Mouse (Mus musculus) lung, adult 2 months (tissue): ENCODE results near the gene Gsto1. TPM values are rescaled to one million over a fixed set of nuclear protein-coding genes. Genes with fewer than 3 reads are reported as not detected.

ENCODE experiments used
- DNase-seq: peaks from one replicate; pipeline ENCODE4 v3.0.0; 2022
- H3K4me1 ChIP-seq: fragments of 200-500 bp; 2 replicates; pipeline ENCODE4 v1.6.1; 2011; ENCODE audit warnings: low read length; ENCODE audit not compliant: control insufficient read depth, insufficient read depth
- H3K4me3 ChIP-seq: fragments of 200-500 bp; replicated peaks from 2 replicates; pipeline ENCODE3; 2011; ENCODE audit warnings: low read depth, mild to moderate bottlenecking, control low read depth, low read length; ENCODE audit errors: extremely low read depth
- CTCF ChIP-seq: fragments of 200-500 bp; IDR thresholded peaks from 2 replicates; pipeline ENCODE4 v1.5.1; 2011; ENCODE audit warnings: mild to moderate bottlenecking, low read length, control low read depth; ENCODE audit not compliant: insufficient read depth
- POLR2A ChIP-seq: fragments of 200-500 bp; IDR thresholded peaks from 2 replicates; pipeline ENCODE4 v1.6.1; 2011; ENCODE audit warnings: low read depth, mild to moderate bottlenecking, control low read depth, low read length, borderline replicate concordance; ENCODE audit errors: extremely low read depth
- WGBS: fragments of 180-500 bp; shearing (Covaris S2); methylation state at CpG from one replicate; pipeline ENCODE4 v1.1.7; 2018; 5-methylcytosine and 5-hydroxymethylcytosine counted together
- polyA plus RNA-seq: library from polyadenylated mRNA; depleted of rRNA; stranded (reverse); fragments of >200 nt; gene quantifications from 2 replicates; pipeline ENCODE4 v1.2.3, GENCODE M21; 2012

Gene Gsto1
- polyA plus RNA-seq, 1 experiment, result 155 TPM

DNA sequence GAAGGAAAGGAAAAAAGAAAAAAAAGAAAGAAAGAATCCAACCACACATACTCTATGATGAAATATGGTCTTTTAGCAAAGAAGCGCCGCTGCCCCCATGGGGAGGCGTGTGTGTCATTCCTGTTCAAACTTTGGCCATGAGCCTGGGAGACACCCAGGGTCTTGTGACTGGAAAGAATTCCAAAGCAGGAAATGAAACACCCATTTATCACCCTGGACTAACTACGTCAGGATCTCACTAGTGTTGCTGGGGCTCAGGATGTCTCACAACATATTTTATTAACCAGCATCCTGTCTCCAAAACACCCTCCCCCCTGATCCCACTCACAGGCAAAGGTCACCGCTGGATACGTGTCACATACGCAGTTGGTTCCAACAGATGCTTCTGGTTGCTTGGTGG, 31.8 kb downstream of the Gsto1 start:
- DNase-seq, result no peak
- WGBS, result 23% methylated on average over 7 of the region's 7 CpGs
- Histone ChIP-seq H3K4me3 (no peak overlapping the region), H3K4me1 (peaks cover 12% of the 10 kb centered on the region)
- TF ChIP-seq CTCF (no peak), POLR2A (no peak)

DNA sequence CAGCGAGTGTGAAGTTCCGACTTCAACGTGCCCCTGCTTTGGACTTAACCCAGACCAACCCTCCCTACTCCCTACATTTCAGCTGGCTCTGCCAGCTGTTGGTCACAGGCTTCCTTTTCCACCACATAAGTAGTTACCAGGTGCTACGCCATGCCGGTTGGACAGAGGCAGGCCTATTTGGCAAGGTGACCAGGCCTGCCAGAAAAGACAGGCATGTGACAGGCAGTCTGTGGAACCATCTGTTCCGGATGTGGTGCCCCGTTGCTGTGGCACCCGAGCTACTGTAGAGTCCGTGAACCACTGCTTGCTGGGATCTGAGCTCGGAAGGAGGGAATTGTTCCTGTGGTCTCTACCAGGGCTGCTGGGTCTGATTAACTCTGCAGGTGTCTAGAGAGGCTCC, 32.6 kb downstream of the Gsto1 start:
- H3K4me1 ChIP-seq, result peaks cover 18% of the 10 kb centered on the region
- H3K4me3 ChIP-seq, result no peak overlapping the region
- 68% methylated on average over 10 of the region's 10 CpGs for WGBS
- DNase-seq, result no peak
- no peak for TF ChIP-seq CTCF
- no peak for TF ChIP-seq POLR2A

DNA sequence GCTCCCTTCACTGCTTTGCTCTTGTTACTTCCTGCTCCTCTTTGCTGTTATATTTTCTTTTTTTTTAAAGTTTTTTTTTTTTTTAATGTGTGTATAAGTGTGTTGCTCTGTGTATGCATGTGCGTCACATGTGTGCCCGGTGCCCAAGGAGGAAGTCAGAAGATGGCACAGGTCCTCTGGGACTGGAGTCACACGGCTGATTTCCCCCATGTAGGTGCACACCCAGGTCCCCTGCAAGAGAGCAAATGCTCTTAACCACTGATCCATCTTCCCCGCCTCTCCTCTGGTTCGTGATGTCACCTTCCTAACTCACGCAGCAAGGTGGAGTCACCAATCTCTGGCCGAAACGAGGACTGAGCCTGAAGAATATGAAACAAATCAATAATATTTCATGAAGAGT, 33.3 kb downstream of the Gsto1 start:
- TF ChIP-seq CTCF (no peak), POLR2A (no peak)
- peaks cover 18% of the 10 kb centered on the region for H3K4me1 ChIP-seq
- DNase-seq, result no peak
- no peak overlapping the region for H3K4me3 ChIP-seq
- WGBS, result 88% methylated on average over 8 of the region's 8 CpGs

DNA sequence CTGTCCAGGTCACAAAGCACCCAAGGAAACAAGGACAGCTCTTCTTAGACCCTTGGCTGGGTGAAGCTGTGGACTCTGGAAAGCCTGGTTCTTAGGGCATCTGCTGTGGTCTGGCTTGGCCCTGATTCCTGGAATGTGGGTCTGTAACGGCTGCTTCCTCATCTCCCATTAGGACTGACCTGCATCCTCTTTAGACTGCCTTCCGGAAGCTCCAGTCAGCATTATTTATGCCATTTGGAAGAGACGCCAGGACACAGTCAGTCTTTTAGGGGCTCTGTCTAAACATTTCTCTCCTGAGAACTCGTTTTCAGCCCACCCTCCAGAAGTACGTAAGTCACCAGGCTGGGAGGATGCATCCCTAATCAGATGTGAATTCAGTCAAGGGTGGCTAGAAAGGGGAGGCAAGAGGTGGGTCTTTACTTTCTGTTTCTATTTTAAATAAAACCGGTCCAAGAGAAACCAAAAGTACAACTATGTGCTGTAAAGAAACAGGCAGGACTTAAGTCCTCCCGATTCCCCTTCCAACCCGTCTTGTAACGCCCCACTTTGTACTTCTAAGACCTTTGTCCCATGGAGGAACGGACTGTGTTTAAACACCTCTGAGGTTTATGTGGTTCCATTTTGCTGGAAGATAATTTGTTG, 35.8 kb downstream of the Gsto1 start:
- Histone ChIP-seq H3K4me3 (peak overlapping the region; percentile 52), H3K4me1 (peaks cover 18% of the 10 kb centered on the region)
- TF ChIP-seq POLR2A (no peak), CTCF (no peak)
- DNase-seq, result no peak
- WGBS, result 19% methylated on average over 10 of the region's 10 CpGs

DNA sequence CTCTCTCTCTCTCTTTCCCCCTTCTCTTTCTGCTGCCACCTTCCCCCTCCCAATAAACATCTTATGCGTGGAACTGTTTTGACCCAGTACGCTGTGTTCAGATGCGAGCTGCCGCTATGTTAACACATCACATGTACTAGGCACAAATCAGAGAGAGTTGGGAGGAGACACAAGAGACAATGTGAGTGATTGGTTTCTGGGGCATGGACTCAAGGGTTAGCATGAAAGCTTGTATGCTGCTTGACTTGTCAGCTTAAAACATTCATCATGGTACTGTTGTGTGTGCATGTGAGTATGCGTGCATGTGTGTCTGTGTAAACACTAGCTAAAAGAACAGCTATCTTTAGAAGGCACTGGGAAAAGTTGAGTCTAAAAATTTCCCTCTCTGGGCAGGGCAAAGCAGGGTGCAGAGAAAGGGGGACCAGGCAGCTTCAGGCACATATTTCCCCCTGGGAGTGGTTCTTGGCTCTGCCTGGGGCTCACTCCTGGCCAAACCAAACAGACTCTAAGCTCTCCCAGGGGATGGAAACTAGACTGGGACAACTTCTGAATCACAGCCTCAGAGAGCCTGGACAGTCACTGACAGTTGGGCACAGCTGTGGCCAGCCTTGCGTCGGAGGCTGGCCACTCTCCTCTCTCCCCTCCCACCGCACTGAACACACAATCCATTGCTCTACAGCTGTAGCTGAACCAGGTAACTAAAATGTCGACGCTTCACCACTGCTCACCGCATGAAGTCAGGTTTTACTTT, 37.0 kb downstream of the Gsto1 start:
- WGBS, result 55% methylated on average over 11 of the region's 11 CpGs
- no peak for DNase-seq
- Histone ChIP-seq H3K4me3 (no peak overlapping the region), H3K4me1 (peaks cover 15% of the 10 kb centered on the region)
- TF ChIP-seq POLR2A, result 0 out of 2 replicates have a peak, but pooled peaks have one; percentile 12
- TF ChIP-seq CTCF, result no peak

DNA sequence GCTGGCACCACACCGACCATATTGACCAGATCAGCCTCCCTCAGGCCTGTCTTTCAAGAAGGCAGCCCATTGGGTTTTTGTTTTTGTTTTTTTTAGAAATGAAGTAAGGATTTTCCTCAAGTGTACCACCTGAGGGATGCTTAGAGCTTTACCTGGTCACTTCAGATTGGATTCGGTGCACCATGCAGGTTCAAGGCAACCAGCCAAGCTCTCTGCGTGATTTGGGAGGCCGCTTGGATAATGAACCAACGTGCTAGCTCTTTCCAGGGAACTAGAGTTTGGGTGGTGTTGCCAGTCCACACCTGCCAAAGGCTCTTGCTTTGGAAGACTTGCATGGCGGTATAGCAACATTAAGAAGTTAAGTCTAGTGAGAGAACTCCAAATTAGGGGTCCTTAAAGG, 38.3 kb downstream of the Gsto1 start:
- DNase-seq, result no peak
- 93% methylated on average over 6 of the region's 6 CpGs for WGBS
- Histone ChIP-seq H3K4me3 (no peak overlapping the region), H3K4me1 (peaks cover 15% of the 10 kb centered on the region)
- no peak for TF ChIP-seq CTCF

DNA sequence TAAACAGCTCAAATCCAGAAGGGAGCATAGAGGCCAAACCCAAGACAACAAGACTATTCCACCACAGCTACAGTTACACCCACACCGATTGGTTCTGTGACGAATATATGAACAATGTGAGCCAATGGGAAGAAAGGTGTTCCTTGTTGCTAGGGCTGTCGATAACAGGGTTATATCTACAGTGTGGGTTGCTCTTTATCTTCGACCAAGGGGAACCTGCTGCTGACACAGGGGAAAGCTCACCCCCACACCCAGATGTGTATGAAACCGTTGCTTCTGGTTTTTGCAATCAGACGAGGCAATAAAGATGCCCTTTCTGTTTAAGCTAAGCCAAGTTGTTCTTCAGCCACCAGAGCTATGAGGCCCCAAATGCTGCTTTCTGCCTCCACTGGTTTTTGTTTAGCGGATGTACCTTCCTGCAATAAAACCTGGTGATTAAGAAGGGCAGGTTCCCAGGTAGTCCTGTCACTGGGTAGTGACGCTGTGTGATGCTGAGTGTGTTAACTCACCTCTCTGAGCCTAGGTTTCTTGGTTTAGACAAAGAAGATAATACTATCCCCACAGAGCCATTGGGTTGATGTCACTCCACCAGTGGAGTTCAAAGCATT, 43.8 kb downstream of the Gsto1 start:
- Histone ChIP-seq H3K4me1 (peaks cover 12% of the 10 kb centered on the region), H3K4me3 (no peak overlapping the region)
- WGBS, result 90% methylated on average over 8 of the region's 8 CpGs
- no peak for TF ChIP-seq CTCF
- TF ChIP-seq POLR2A, result no peak
- no peak for DNase-seq

DNA sequence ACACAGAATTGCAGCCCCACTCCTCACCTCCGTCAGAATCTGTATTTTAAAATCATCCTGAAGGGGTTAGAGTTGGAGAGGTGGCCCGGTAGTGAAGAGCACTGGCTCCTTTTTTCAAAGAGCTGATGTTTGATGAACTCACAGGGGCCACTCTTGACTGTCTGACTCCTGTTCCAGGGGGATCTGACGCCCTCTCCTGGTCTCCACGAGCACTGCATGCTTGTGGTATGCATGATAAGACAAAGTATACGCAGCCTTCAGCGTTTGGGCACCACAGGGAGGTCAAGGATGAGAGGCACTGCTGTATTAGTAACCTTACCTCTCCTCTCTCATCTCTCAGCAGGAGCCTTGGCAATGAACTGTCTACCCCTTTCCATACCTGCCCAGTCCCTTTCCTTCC, 45.2 kb downstream of the Gsto1 start:
- DNase-seq, result no peak
- Histone ChIP-seq H3K4me3 (no peak overlapping the region), H3K4me1 (peaks cover 12% of the 10 kb centered on the region)
- WGBS, result 68% methylated on average over 6 of the region's 6 CpGs
- no peak for TF ChIP-seq POLR2A
- TF ChIP-seq CTCF, result peak; percentile 49

DNA sequence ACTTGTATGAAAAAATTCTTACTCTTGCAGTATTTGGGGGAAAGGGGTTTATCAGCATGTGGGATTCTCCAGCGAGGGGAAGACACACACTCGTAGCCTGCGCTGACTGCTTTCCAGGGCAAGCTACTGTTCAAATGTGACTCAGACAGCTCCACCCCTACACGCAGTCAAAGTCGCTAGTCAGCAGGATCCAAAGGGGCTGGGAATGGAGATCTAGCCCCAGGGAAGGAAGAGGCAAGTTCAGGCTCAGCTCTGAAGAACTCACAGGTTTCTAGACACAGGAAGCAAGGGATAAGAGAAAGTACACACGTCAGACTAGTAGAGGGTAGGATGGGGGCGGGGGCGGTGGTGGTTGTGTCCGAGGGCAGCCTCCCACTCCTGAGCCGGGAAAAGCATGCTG, 45.8 kb downstream of the Gsto1 start:
- Histone ChIP-seq H3K4me1 (peaks cover 12% of the 10 kb centered on the region), H3K4me3 (no peak overlapping the region)
- TF ChIP-seq CTCF, result no peak
- TF ChIP-seq POLR2A, result no peak
- WGBS, result 75% methylated on average over 10 of the region's 10 CpGs
- no peak for DNase-seq
